Mouse (Mus musculus): ENCODE measurements around the gene Zfp560.

DNA sequence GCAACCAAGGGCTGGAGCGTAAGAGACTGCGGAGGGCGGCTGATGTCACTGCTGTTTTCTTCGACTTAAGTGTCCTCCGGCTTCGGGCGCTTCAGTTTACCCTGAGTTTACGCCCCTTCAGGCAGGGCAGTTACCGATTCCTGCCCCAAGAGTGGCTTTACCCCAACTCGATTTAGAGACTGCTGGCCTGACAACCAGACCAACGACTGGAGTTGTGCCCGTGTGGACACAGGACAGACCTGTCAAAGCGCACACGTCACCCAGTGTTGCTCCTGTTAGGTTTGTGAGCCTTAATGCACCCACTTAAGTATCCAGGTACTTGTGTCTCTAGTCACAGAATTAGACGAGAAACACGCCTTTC is 346 bp upstream of the Zfp560 start:
- TF ChIP-seq CTCF (conservative IDR thresholded peaks at IDR 0.05; ENCODE audit: low read length) (no peak), NANOG (IDR thresholded peaks at IDR 0.05; ENCODE audit: borderline replicate concordance, low read length) (no peak), POU5F1 (IDR thresholded peaks at IDR 0.05; ENCODE audit: borderline replicate concordance, low read length) (no peak)
